11 mouse cellular contexts compared by ENCODE assay signal in the genomic region with DNA sequence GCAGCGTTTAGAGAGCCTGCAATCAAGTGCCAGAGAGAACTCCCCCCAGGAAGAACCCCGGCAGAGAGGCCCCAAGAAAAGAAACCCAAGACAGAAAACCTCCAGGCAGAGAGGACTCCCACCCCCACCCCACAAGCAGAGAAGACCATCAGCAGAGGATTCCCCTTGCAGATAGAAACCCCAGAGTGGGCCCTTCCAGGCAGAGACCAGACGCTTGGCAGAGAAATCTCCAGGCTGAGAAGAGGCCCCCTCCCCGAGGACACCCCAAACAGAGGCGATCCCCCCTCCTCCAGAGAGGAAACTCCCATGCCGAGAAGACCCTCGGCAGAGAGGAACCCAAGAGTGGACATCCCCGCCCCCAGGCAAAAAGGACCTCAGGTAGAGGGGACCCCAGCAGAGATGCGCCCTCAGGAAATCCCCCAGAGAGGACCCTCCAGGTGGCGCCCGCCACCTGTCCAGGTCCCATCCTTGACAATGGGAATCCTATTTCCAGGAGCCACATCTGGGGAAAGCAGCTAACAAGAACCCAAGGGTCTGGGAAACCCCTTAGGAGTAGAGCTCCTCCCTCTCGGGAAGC. TPM values are rescaled to one million over a fixed set of nuclear protein-coding genes. Genes with fewer than 3 reads are reported as not detected.
DNase-seq lines count a peak whose midpoint lies in the region; ATAC-seq and TF ChIP-seq lines count a peak whose summit lies in the region.
"Had no signal": no experiment of that assay in that cellular context is flagged by ENCODE, and none has a peak within 500 bp of the region (broad histone marks: within the 10 kb centered on the region; RNA-seq: fewer than 3 reads in every experiment).

No protein-coding gene starts in this region.

- H3K4me3 ChIP-seq in liver, embryonic 11.5 days (ENCODE audit: low read depth, low read length) = peak overlapping the region; percentile 52
- peak overlapping the region; percentile 58 for H3K4me3 ChIP-seq in embryonic facial prominence, embryonic 13.5 days
- peak overlapping the region; percentile 56 for H3K4me3 ChIP-seq in limb, embryonic 10.5 days
- H3K4me3 ChIP-seq in olfactory bulb, adult 2 months (ENCODE audit: insufficient read depth, low read depth, low read length) = peak overlapping the region; percentile 64
- no peak overlapping the region for H3K4me3 ChIP-seq in thymus, adult 2 months (ENCODE audit: control insufficient read depth, insufficient read depth, low read length)

- H3K9me3 ChIP-seq in liver, embryonic 11.5 days (ENCODE audit: control insufficient read depth, low read length) = no peaks in the 10 kb centered on the region
- no peaks in the 10 kb centered on the region for H3K9me3 ChIP-seq in embryonic facial prominence, embryonic 13.5 days
- H3K9me3 ChIP-seq in limb, embryonic 10.5 days (replicated peaks) = no peaks in the 10 kb centered on the region

- TF ChIP-seq POLR2A in olfactory bulb, adult 2 months (IDR thresholded peaks at IDR 0.05; ENCODE audit: insufficient read depth, low read depth, low read length) = no peak
- no peak for TF ChIP-seq POLR2A in thymus, adult 2 months (IDR thresholded peaks at IDR 0.05; ENCODE audit: control insufficient read depth, extremely low read depth, insufficient read depth, low read length, poor library complexity)

- ATAC-seq in liver, embryonic 11.5 days (replicated peaks; ENCODE audit: low FRiP score) = no peak
- no peak for ATAC-seq in embryonic facial prominence, embryonic 13.5 days (ENCODE audit: insufficient number of reproducible peaks, insufficient read depth, low FRiP score, low TSS enrichment, low read depth)
- ATAC-seq: Patski had no signal

- no peak for TF ChIP-seq CTCF in olfactory bulb, adult 2 months (IDR thresholded peaks at IDR 0.05; ENCODE audit: insufficient read depth, low read depth, low read length)
- TF ChIP-seq CTCF in thymus, adult 2 months (IDR thresholded peaks at IDR 0.05; ENCODE audit: borderline replicate concordance, control insufficient read depth, extremely low read depth, insufficient read depth, low read length, poor library complexity) = no peak

- H3K4me2 ChIP-seq in liver, embryonic 11.5 days = peak overlapping the region; percentile 81
- H3K4me2 ChIP-seq in embryonic facial prominence, embryonic 13.5 days = peak overlapping the region; percentile 96

- no peak for DNase-seq in liver, embryonic 11.5 days (ENCODE audit: low spot score)
- DNase-seq in liver = no peak
- DNase-seq in limb, embryonic 10.5 days (ENCODE audit: low spot score) = no peak
- DNase-seq in right cerebral cortex, postnatal 10 days (ENCODE audit: low spot score in 2 of 2) = no peak
- DNase-seq in thymus, adult 2 months = no peak
- DNase-seq in left cerebral cortex, postnatal 10 days (ENCODE audit: extremely low spot score in 1 of 2, low spot score in 2 of 2) = no peak
- DNase-seq: thymus, adult 18-20 months had no signal

- H3K36me3 ChIP-seq in liver, embryonic 11.5 days (ENCODE audit: control insufficient read depth, insufficient read depth, low read length) = no peaks in the 10 kb centered on the region
- H3K36me3 ChIP-seq in embryonic facial prominence, embryonic 13.5 days = no peaks in the 10 kb centered on the region
- no peaks in the 10 kb centered on the region for H3K36me3 ChIP-seq in limb, embryonic 10.5 days
- no peaks in the 10 kb centered on the region for H3K36me3 ChIP-seq in thymus, adult 2 months (ENCODE audit: control insufficient read depth, insufficient read depth, low read length)

- H3K9ac ChIP-seq in liver, embryonic 11.5 days (ENCODE audit: low read depth, low read length) = no peak overlapping the region
- H3K9ac ChIP-seq in embryonic facial prominence, embryonic 13.5 days = peak overlapping the region; percentile 66

- H3K4me1 ChIP-seq in liver, embryonic 11.5 days (replicated peaks; ENCODE audit: control insufficient read depth, insufficient read depth, low read length) = 0 out of 2 replicates have a peak, but pooled peaks cover 3% of the 10 kb centered on the region
- H3K4me1 ChIP-seq in embryonic facial prominence, embryonic 13.5 days = peaks cover 10% of the 10 kb centered on the region
- peaks cover 13% of the 10 kb centered on the region for H3K4me1 ChIP-seq in limb, embryonic 10.5 days
- H3K4me1 ChIP-seq in olfactory bulb, adult 2 months (ENCODE audit: control insufficient read depth, insufficient read depth, low read length) = peaks cover 41% of the 10 kb centered on the region
- H3K4me1 ChIP-seq in thymus, adult 2 months (replicated peaks; ENCODE audit: control insufficient read depth, insufficient read depth, low read length) = peaks cover 9% of the 10 kb centered on the region; the same call in 1 of the 2 replicates

- 10% methylated on average over 12 of the region's 12 CpGs for WGBS in liver, embryonic 11.5 days
- WGBS in embryonic facial prominence, embryonic 13.5 days = 11% methylated on average over 12 of the region's 12 CpGs
- WGBS in limb, embryonic 10.5 days = 12% methylated on average over 12 of the region's 12 CpGs
- WGBS in olfactory bulb, adult 2 months = 11% methylated on average over 12 of the region's 12 CpGs
- WGBS in thymus, adult 2 months = 23% methylated on average over 12 of the region's 12 CpGs

- peaks cover 31% of the 10 kb centered on the region for H3K27me3 ChIP-seq in liver, embryonic 11.5 days (replicated peaks; ENCODE audit: control insufficient read depth, insufficient read depth, low read length)
- H3K27me3 ChIP-seq in embryonic facial prominence, embryonic 13.5 days = peaks cover 62% of the 10 kb centered on the region
- H3K27me3 ChIP-seq in limb, embryonic 10.5 days (ENCODE audit: low read depth, poor library complexity, severe bottlenecking) = peaks cover 60% of the 10 kb centered on the region
- H3K27me3 ChIP-seq in thymus, adult 2 months (ENCODE audit: control insufficient read depth, insufficient read depth, low read length) = no peaks in the 10 kb centered on the region; the same call in 1 of the 2 replicates

- intact Hi-C loops in left cerebral cortex, postnatal 10 days (cut with DNase I) = no loop called here

- H3K27ac ChIP-seq in liver, embryonic 11.5 days (ENCODE audit: low read depth, low read length) = no peak overlapping the region
- no peak overlapping the region for H3K27ac ChIP-seq in embryonic facial prominence, embryonic 13.5 days
- H3K27ac ChIP-seq in limb, embryonic 10.5 days = no peak overlapping the region
- H3K27ac ChIP-seq in olfactory bulb, adult 2 months (ENCODE audit: insufficient read depth, low read depth, low read length) = peak overlapping the region; percentile 68
- H3K27ac ChIP-seq in thymus, adult 2 months (ENCODE audit: control insufficient read depth, insufficient read depth, low read length) = no peak overlapping the region
- H3K27ac ChIP-seq: macrophage had no signal

RNA-seq across cellular contexts. Expression of gene Sult4a1, which starts 0.5 kb away (rescaled TPM):
- polyA plus RNA-seq in liver, embryonic 11.5 days (2014; fragmentation: Nextera tagmentation; extraction: Ambion mirVana) = 0.81 and 0.88 TPM in 2 replicates
- 5.1 and 6.5 TPM in 2 replicates for polyA plus RNA-seq in embryonic facial prominence, embryonic 13.5 days (2015; fragmentation: Nextera tagmentation; extraction: Ambion mirVana)
- polyA plus RNA-seq in limb, embryonic 10.5 days (2016; fragmentation: Nextera tagmentation; extraction: Ambion mirVana) = 1.2 and 1.3 TPM in 2 replicates
- polyA plus RNA-seq in olfactory bulb, adult 2 months (2012; ENCODE audit: insufficient read depth, insufficient read length, low replicate concordance, missing spikeins) = not detected in 2 replicates
- polyA plus RNA-seq in thymus, adult 2 months (2012; rRNA removed) = 0.11 and 0.22 TPM in 2 replicates
- 100 to 1,000 TPM; 330 to 338 TPM for total RNA-seq in left cerebral cortex, postnatal 10 days (2021)
- polyA plus RNA-seq: macrophage had no signal

RNA-seq across cellular contexts. Expression of gene Pnpla5, which starts 17.0 kb away (rescaled TPM):
- polyA plus RNA-seq in liver, embryonic 11.5 days (2014; fragmentation: Nextera tagmentation; extraction: Ambion mirVana) = not detected in 2 replicates
- not detected in 2 replicates for polyA plus RNA-seq in embryonic facial prominence, embryonic 13.5 days (2015; fragmentation: Nextera tagmentation; extraction: Ambion mirVana)
- polyA plus RNA-seq in limb, embryonic 10.5 days (2016; fragmentation: Nextera tagmentation; extraction: Ambion mirVana) = not detected in 2 replicates
- not detected in 2 replicates for polyA plus RNA-seq in olfactory bulb, adult 2 months (2012; ENCODE audit: insufficient read depth, insufficient read length, low replicate concordance, missing spikeins)
- polyA plus RNA-seq in thymus, adult 2 months (2012; rRNA removed) = 0.08 and 0.13 TPM in 2 replicates
- not detected for total RNA-seq in left cerebral cortex, postnatal 10 days (2021)
- polyA plus RNA-seq: macrophage, Patski had no signal

RNA-seq across cellular contexts. Expression of gene Efcab6, which starts 40.8 kb away (rescaled TPM):
- not detected in 2 replicates for polyA plus RNA-seq in liver, embryonic 11.5 days (2014; fragmentation: Nextera tagmentation; extraction: Ambion mirVana)
- polyA plus RNA-seq in embryonic facial prominence, embryonic 13.5 days (2015; fragmentation: Nextera tagmentation; extraction: Ambion mirVana) = 0.08 TPM in 2 replicates
- not detected in 2 replicates for polyA plus RNA-seq in limb, embryonic 10.5 days (2016; fragmentation: Nextera tagmentation; extraction: Ambion mirVana)
- not detected in 2 replicates for polyA plus RNA-seq in olfactory bulb, adult 2 months (2012; ENCODE audit: insufficient read depth, insufficient read length, low replicate concordance, missing spikeins)
- polyA plus RNA-seq in thymus, adult 2 months (2012; rRNA removed) = 0.09 and 0.13 TPM in 2 replicates
- total RNA-seq in left cerebral cortex, postnatal 10 days (2021) = 10 to 100 TPM; 15.4 to 17.8 TPM
- polyA plus RNA-seq: macrophage, Patski had no signal
